Mouse (Mus musculus): ENCODE measurements around the gene Il17rb.
A peak's percentile ranks its signal among the peaks of the same experiment; 100 is the strongest.

The Il17rb gene

DNA sequence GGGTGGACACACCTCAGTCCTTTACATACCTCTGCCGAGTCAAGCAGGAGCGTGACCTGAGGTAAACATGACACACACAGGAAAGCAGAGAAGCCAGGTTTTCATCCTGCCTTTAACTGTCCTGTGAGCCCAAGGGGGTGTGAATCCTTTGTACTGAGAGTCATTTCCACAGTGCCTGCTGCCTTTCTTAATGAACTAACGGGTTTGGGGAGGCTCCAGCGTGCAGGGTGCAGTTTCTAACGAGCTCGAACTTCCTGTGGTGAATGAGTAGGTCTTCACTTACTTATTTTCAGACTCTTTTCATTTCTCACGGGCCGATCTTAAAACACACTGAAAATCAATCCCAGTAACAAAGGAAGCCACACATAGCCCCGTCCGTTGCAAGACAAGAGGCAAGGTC, 5.8 kb upstream of the Il17rb start:
- no peak for DNase-seq

DNA sequence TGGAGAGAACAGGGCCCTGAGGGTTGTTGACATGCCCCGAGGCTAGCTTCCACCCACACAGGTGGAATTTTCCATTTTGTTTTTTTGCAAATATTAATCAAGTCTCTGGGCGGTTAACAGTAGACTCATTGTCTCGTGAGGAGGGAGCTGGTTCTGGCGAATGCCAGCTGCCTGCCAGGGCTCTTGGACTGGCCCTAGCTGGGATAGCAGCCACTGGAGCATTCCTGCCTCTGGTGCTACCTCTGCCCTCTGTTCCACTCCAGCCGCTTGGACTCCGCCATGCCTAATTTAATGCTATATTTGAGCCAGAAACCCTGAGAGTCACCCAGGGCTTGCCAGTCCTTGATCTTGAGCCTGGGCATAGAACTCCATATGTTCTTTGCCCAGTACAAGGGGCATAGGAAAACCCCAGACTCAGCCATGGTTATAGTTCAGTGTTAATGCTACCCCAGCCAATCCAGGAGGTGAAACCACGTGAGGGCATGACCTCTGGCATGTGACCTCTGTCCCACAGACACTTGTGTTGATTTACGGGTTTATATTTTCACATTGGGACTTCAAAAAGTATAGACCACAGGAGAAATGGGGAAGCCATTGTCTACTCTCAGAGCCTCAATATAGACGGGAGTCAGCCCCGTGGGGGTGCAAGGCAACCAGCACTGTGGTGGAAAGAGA, 3.3 kb upstream of the Il17rb start:
- no peak for DNase-seq

DNA sequence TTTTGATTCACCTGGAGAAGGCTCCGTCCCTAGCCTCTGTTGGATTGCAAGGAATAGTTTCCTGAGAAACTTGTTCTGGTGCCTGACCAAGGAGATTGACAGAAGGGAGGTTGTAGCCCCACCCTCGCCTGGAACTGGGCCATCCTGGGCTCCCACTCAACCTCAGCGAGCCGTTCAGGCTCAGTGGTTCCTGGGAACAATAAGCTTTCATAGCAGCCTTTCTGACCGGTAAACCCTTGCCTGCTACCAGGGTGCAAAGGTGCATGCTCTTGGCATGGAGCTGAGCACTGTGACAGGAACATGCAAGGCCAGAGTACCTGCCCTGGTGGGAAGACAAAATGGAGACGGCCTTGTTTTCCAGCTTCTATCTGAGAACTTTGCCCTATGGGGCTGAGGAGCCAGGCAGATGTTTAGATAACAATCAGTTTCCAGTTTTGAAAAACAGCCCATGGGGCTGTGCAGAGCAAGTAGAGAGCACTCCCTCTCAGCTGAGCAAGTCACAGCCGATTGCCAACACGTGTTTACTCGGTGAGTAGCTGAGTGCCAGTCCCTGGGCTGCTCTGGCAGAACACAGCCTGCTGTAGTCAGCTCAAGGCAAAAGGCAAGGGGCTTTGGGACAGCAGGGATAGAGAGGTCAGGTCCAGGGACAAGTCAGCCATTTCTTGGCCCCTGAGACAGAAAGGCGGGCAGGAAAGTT, 1.3 kb upstream of the Il17rb start:
- DNase-seq = no peak

DNA sequence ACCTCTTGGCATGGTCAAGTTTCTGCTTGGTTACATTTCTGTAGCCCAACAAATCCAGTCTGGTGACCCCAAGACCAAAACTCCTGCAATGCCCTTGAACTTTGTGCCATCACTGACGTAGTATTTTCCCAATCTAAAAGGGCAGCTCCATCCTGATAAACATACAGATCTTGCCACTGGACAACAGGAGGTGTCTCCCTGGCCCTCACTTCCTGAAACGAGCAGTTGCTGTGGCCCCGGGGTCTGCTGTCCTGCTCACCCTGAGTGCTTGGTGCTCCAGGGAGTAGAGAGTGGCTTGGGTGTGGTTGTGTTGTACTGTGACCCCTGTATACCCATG, 9.3 kb downstream of the Il17rb start:
- DNase-seq = no peak

DNA sequence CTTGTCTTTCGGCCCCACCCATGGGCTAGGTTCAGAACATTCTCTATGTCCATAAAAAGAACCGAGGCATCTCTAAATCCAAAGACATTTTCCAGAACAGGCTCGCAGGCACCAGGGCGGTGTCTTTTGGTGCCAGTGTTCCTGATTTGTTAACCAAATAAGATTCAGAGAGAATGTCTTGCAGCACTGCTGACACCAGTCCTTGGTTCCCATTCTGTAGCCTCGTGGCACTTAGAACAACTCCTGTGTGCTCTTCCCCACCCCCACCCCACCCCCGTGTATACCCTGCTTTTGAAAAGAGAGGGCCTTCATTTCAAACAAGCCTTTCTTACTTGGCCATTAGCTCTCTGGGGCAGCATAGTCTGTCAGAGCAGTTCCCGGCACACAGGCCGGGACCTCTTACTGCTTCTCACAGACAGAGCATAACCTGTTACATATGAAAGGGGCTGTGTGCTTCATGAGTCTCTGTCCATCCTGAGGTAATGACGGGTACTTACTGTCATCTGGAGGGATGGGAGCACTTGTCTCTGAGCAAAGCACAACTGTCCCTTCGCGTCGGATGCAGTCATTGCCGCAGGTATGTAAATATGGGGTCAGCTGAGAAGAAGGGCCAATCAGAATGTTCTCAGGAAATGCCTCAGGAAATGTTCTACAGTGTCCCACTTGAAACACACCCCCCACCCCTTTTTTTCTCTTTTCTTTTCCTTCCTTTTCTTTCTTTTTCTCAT, 9.8 kb downstream of the Il17rb start:
- DNase-seq = no peak

DNA sequence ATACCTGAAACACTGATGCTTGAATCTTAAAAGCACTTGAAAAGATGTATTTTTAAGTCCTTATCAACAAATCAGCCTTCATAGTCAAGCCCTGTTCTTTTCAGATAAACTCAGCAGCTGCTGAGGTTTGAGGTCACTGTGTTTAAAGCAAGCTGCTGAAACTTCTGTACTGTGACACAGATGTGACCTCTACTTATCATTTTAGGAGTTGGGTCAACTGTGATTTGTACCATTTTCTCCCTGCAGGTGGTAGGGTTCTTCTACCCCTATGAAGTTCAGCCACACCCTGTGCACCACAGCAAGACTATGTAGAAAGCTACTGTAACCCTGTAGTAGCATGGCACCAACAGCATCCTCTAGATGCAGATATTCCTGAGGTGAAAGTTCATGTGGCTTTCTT, 11.4 kb downstream of the Il17rb start:
- DNase-seq = no peak

DNA sequence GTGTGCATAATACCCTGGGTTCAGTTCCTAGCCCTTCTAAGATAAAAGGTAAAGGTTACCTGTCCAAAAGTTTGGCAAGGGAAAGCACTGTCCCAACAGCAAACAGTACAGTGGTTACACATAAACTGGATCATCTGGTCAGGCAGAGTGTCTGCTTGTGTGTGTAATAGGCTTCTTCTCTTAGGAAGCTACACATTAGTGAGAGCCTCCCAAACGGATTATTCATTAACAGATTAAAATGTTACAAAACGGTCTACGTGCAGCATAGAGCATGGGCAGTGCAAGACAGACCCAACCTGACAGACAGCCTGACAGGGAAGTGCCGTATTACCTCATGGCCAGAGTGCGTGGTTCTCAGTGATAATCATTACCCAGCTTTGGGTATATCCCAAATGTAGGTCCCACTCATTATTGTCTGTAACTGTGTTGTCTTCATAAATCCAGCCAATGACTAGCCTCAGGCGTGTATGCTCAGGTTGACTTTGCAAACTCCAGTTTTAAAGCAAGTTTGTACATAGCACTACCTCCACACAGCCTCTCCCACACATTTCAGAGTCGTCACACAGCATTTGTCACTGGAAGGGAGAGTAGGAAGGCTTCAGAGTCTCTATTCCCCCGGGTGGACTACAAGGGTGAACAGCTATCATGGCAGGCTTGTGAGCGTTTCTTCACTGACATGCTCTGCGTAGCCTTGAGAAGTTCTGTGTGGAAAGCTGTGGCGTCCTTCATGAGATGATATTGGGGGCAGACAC, 12.5 kb downstream of the Il17rb start:
- DNase-seq = no peak

DNA sequence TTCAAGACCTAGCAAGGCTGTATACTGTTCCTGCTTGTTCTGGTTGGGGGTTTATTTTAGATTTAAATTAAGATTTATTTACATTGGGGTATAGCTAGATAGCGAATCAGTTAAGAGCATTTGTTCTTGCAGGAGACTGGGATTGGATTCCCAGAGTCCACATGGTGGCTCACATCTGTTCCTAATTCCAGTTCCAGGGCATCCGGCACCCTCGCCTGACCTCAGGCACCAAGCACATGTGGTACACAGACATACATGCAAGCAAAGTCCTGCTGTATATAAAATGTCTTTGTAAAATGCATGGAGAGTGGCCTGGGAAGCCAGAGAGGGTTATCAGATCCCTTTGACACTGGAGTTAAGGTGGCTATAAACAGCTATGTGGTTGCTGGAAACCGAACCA, 13.7 kb downstream of the Il17rb start:
- no peak for DNase-seq

DNA sequence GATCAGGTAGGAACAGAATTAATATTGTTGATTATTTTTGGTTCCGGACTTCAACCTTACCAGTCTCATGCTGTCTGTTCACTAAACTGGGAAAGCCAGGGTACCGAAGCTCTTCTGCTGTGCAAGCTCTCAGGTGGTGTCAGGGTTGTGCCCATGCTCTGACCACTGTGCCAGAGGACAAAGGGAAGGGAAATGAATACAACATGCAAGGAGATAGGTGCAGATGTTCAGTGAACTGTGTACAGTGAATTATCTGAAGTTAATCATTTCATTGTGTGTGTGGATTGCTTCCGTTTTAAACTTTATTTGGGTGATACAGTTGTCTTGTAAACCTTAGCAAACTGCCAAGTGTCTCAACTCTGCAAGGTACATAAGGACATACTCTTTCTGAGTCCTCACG, 20.4 kb downstream of the Il17rb start:
- no peak for DNase-seq

DNA sequence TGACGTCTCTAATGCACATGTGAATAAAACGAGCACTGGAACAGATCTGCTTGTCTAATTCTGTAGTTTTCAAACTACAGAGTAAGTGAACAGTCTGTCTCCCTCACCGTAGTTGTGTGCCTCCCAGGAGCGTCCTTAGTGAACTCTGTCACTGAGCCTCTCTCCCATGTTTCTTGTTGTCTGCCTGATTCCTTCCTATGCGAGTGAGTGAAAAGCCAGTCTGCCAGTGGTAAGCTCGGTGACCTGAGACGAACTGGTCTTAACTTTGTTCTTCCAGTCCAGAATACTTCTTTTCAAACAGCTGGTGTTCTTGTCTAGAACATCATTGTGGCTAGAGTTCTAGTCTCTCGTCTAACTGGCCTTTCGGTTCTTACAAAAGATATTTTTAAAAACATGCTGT, 21.0 kb downstream of the Il17rb start:
- no peak for DNase-seq

DNA sequence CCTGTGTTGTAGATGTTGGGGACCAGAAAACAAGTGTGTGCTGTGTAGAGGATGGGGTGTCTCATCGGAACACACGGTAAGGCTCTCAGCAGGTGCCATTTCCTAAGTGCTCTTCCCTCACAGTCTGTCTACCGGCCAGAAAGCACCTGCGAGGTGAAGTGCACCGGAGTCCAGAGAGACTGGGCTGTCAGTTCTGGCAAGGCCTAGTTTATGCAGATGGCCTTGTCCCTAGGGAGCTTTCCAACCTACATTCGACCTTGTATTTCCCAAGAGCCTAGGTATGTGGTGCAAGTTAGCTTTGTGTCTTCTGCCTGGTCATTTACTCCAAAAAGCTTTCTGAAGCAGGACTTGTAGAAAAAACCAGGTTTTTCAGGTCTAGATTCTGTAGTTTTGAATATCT, 21.4 kb downstream of the Il17rb start:
- DNase-seq = no peak

DNA sequence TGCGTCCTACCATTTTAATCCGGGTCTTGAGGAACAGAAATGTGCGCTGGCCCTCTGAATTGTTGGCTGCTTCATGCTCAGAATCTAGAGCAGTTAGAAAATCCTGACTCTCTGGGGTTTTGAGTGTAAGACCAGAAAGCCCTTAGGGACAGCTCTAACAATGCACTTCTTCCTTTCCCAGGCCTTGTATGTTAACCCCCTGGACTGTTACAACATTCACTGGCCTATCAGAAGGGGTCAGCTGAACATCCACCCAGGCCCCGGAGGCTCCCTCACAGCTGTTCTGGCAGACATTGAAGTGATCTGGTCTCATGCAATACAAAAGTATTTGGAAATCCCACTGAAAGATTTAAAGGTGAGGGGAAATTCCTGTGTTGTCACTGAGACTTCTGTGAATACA, 22.6 kb downstream of the Il17rb start:
- no peak for DNase-seq

DNA sequence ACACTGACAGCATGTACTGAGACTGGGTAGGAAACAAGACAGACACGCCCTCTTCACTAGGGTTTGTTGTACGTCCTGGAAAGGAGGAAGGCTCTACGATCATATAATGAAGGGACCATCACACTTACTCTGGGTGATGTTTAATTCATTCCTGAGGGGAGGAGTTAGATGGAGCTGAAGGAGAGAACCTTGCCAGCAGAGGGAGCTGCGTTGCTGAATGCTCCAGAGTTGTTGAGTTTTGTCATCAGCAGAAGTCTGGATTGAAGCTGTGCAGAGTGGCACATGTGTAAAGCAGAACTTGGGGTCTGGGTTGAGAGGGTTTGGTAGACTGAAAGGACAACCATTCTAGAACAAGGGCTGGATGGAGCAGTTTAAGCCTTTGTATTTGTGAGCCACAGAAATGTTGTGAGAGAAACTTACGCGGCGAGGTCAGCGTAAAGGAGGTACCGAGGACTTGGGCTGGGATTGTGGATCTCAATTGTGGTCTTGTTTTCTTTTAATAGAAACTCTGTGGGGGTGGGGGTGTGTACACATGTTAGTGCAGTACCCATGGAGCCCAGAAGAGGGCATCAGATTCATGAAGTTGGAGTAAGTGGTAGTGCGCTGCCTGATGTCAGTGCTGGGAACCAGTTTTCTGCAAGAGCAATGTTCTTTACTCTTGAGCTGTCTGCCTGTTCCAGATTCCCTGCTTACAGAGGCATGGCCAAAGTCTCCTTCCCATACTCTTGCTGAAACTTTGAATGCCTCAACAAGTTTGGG, 28.1 kb downstream of the Il17rb start:
- DNase-seq = no peak

DNA sequence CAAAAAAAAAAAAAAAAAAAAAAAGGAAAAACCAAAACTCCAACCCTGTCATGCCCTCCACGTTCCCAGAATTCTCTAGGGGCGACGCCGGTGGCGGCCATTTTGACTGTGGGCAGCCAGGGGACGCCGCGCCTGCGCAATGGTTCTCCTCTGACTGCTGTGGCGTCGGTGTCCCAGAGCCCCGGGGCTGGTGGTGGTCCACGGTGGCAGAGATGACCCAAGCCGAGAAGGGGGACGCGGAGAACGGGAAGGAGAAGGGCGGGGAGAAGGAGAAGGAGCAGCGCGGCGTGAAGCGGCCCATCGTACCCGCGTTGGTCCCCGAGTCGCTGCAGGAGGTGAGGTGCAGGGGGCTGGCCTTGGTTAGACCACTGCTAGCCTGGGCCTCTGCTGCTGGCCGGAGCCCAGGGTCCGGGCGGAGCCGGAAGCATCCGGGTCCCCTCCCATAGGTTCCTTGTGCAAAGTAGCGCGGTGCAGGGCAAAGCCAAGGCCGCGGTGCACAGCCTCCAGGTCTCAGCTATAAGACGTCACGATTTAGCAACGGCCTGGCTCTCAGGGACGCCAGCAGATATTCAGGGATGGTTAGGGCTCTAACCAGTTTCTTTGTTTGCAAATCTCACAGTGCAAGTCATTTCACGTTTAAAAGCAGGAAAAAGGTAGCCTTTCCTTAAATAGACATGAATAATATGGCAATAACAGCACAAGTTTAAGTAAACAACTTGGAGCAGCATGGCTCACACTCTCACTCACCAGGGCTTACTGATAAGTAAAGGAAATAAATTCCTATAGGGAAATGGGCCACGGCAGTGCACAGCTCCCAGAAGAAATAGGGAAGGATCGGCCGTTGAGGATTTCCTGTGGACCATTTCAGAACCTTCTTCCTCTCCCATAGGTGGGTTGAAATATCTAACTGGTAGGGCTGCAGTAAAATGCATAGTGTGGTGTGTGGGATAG, 30.2 kb downstream of the Il17rb start, which contains the start of gene Actr8:
Gene Actr8 (plus strand): TSS at position 84 of the 951 bp plus-strand sequence.
- DNase-seq = peak; percentile 92

DNA sequence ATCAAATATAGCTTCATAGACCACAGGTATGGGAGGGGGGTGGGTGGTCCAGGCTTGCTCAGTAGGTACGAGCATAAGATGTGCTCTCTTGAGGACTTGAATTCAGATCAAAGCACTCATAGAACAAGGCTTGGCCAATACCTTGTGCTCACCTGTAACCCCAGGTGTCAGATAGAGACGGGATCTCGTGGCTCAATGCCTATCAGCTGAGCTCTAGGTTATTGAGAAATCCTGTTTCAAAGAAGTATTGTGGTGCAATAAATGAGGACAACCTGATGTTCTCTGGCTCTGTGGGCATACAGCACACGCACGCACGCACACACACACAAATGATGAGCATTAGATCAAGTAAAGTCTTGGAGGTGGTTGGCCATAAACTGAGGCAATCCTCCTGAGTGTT, 31.8 kb downstream of the Il17rb start:
- DNase-seq = no peak

DNA sequence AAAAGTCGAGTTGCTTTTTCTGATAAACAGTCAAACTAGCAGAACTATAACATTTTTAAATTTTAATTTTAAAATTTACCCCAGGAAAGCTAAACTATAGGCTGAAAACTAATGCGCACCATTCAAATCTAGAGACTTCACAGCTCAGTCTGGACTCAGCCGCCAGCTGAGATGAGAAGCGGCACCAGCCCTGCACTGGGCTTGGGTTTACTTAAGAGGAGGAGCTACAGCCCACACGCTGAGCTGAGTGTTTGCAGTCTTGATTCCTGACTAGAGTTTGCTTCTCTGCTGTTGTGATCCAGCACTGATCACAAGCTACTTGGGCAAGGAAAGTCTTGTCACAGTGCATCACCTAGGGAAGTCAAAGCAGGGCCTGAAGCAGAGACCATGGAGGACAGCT, 36.7 kb downstream of the Il17rb start:
- no peak for DNase-seq

DNA sequence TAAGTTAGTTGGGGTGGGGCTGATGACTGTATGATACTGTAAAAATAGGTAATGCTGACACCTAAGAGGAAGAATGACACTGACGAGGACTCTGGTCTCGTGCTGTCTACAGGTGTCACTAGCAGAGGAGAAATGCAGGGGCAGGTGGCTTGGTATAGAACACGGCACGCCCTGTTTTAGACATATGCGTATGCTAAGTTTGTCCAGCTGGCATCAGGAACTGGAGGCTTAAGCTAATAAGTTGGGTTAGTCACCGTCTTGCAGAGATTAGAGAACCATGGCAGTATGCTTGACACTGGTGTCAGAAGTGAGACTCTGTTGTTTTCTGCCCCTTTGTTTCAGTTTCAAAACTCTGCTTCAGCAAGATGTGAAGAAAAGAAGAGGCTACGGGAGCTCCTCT, 37.2 kb downstream of the Il17rb start:
- DNase-seq = no peak

DNA sequence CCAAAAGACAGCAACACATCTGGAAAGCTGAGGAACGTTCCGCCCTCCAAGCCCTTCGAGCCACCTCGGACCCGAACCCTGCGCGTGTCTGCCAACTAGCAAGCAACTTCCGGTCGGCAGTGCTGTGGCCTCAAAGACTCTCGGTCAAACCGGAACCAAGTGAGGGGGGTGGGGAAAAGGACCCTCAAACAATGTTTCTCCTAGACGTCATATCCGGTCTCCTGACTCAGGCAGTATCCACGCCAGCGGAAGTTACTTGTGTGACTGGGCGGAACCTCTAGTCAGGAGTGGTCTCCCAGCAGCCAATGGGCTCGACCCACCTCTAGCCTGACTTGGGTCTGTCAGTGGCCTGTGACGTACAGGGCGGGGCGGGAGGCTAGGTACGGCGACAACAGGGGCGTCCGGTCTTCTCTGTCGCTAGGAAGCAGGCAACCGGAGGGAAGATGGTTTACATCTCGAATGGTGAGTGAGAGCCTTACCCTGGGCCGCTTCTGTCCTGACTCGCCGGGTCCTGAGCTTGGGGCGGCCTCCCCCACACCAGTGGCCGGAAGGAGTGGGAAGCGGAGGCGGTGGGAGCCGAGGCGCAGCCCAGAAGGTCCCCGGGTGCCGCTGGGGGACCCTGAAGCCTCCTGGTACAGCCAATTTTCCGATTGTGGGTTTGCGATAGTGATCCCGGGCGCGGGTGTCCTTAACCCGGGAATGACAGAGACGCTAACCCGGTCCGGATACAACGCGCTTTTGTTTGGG, 40.4 kb downstream of the Il17rb start, which contains the start of gene Selenok:
Gene Selenok (plus strand): TSS at position 234 of the 747 bp plus-strand sequence.
- peak; percentile 93 for DNase-seq

DNA sequence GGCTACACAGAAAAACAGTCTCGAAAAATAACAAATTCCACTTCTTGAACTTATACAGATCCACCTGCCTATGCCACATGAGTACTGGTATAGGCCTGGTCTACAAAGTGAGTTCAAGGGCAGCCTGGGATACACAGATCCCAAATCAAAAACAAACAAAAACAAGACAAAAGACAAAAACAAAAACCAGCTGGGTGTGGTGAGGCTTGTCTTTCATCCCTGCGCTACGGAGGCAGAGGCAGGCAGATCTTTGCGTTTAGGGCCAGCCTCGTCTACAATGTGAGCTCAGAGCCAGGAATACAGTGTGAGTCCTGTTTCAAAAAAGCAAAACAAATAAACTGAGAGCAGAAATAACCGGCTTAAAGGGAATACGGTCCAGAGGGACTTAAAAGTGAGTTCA, 41.1 kb downstream of the Il17rb start:
- no peak for DNase-seq

DNA sequence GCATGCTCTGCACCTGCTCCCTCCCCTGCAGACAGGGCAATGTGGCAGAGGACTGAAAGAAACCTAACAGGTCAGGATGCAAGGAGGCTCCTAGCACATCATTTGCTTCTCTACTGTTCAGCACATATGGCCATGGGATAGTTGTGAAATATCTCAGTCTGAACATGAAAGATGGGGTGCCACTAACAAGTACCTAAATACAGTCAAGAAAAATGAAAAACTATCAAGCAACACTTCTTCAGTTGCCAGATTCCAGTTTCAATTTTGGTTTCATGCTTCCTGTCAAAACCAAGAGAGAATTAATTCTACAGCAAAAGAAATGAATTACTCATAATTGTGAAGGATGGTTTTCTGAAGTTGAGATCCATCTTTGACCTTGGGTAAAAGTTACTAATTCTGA, 51.3 kb downstream of the Il17rb start:
- no peak for DNase-seq

DNA sequence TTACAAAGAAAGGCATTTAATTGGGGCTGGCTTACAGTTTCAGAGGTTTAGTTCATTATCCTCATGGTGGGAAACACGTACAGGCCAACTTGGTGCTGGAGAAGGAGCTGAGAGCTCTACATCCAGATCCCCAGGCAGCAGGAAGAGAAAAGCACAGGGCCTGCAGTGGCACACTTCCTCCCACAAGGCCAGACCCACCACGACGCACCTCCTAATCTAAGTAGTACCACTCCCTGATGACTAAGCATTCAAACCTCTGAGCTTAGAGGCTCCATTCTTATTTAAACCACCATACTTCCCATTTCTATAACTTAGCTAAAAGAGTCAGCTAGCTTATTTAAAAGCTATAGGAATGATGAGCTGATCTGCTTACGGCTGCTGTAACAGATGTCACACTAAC, 57.9 kb downstream of the Il17rb start:
- DNase-seq = no peak
